Mouse (Mus musculus): ENCODE results near the gene Zfp451. TPM values are rescaled to one million over a fixed set of nuclear protein-coding genes. Genes with fewer than 3 reads are reported as not detected.
A peak's percentile ranks its signal among the peaks of the same experiment; 100 is the strongest.

Gene Zfp451
- polyA plus RNA-seq, 1 experiment from 2014 or later = 31.9 TPM

DNA sequence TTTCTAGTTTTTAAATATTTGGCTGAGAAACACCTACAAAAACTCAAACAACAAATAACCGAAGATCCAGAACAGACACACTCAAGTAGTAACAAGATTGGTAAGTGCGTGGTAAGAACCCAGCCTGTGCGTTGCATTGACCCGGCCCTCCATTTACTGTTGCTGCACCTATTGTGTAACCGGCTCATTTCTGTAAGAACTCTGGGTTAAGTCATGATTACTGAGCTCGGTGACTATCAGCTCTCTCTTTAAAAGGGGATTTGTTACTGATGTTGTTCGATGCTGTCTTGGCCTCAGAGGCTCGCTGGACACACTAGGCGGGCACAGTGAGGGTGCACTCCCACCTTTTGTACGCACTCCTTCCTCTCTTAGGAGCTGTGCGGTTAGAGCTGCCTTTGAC is 76.1 kb downstream of the Zfp451 start:
- Histone ChIP-seq H3K9me3 (no peaks in the 10 kb centered on the region), H3K4me1 (no peaks in the 10 kb centered on the region), H3K27me3 (no peaks in the 10 kb centered on the region), H3K4me3 (no peak overlapping the region), H3K36me3 (peaks cover 81% of the 10 kb centered on the region), H3K27ac (no peak overlapping the region), H3K9ac (no peak overlapping the region), H3K4me2 (replicated peaks) (no peak overlapping the region)
- WGBS = 94% methylated on average over 11 of the region's 11 CpGs
- ATAC-seq (ENCODE audit: low FRiP score, low read depth) = no peak

DNA sequence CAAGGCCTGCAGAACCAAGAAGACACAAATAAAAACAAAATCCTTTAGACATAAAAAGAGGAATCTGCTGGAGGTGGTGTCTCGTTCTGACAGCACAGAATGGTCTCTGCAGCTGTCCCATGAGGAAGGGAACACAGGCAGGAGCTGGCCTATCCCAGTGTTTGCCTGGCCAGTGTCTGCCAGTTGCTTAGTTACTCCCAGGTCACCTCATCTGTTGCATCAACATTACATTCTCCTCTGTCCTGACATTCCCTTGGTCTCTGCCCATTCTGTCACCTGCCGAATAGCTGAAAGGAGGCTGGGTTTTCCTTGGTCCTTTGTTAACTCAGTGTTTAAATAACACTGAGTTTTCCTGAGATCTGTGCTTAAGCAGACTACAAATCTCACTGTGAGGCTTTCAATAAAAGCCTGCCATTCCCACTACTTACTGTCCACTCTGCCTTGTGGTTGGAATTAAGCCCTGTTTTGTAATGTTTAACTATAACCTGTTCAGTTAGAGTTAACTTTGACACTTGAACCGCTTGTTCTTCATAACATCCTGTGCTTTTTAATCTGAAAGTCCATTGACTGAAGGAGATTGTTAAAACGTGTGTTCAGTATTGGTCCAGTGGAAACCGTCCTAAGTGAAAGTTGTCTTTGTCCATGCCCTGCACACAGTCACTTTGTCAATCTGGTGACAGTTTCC is 80.3 kb downstream of the Zfp451 start:
- H3K4me3 ChIP-seq = no peak overlapping the region
- H3K27me3 ChIP-seq = no peaks in the 10 kb centered on the region
- no peak overlapping the region for H3K9ac ChIP-seq
- no peaks in the 10 kb centered on the region for H3K9me3 ChIP-seq
- peaks cover 93% of the 10 kb centered on the region for H3K36me3 ChIP-seq
- no peak overlapping the region for H3K4me2 ChIP-seq (replicated peaks)
- 83% methylated on average over 5 of the region's 5 CpGs for WGBS
- H3K4me1 ChIP-seq = no peaks in the 10 kb centered on the region
- H3K27ac ChIP-seq = no peak overlapping the region
- ATAC-seq (ENCODE audit: low FRiP score, low read depth) = no peak

DNA sequence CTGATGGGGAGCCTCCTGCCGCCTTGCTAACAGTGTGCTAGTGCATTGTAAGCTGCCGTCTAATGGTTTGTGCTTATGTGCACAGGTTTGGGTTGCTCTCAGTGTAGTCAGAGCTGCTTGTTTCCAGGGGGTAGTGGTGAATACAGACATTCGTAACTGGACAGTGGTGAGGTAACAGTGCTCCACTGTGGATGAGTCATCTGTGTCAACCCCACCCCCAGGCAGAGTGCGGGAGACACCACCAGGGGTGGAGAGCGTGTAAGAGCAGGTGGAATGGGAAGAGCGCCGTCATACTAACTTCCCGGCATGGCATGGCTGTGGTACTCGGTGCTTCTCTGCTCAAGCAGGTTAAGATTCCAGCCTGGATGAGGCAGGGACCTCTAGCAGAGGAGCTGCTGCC is 81.4 kb downstream of the Zfp451 start:
- no peak overlapping the region for H3K4me3 ChIP-seq
- no peaks in the 10 kb centered on the region for H3K27me3 ChIP-seq
- H3K9me3 ChIP-seq = no peaks in the 10 kb centered on the region
- no peaks in the 10 kb centered on the region for H3K4me1 ChIP-seq
- no peak overlapping the region for H3K4me2 ChIP-seq (replicated peaks)
- H3K36me3 ChIP-seq = peaks cover 94% of the 10 kb centered on the region
- H3K27ac ChIP-seq = no peak overlapping the region
- no peak overlapping the region for H3K9ac ChIP-seq
- 91% methylated on average over 9 of the region's 9 CpGs for WGBS
- no peak for ATAC-seq (ENCODE audit: low FRiP score, low read depth)

DNA sequence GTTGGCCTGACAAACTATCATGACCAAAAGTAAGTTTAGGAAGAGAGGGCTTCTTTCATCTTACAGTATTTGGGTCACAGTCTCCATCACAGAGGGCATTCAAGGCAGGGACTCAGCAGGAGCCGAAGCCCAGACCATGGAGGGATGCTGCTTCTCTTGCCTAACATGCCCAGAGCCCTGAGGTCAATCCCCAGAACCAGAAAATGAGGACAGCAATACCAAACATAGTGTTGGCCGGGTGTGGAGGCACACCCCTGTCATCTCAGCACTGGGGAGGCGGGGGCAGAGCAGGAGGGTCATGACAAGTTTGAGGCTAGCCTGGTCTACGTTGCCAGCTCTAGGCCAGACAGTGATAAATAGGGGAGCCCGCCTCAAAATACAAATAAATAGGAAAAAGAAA is 89.3 kb downstream of the Zfp451 start:
- no peaks in the 10 kb centered on the region for H3K27me3 ChIP-seq
- no peaks in the 10 kb centered on the region for H3K9me3 ChIP-seq
- no peak overlapping the region for H3K4me2 ChIP-seq (replicated peaks)
- no peak overlapping the region for H3K27ac ChIP-seq
- no peak overlapping the region for H3K4me3 ChIP-seq
- peaks cover 10% of the 10 kb centered on the region for H3K4me1 ChIP-seq
- no peak for ATAC-seq (ENCODE audit: low FRiP score, low read depth)
- H3K9ac ChIP-seq = no peak overlapping the region
- peaks cover 81% of the 10 kb centered on the region for H3K36me3 ChIP-seq
- 91% methylated on average over 5 of the region's 5 CpGs for WGBS

DNA sequence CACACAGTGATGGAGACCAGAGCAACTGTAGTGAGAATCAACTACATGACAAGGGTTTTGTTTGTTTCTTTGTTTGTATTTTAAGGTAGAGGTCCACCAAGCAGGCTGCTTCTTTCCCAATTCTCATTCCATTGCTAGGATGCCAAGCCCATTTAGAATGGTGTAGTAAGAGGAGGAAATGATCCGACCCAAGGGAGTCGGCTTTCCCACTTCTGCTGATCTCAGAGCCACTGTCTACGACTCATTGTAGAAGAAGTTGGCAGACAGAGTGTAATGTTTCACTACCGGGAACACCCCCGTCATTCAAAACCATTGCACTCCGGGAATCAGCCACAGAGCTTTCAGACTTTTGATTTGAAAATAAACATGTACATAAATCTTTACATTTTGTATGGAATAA is 89.9 kb downstream of the Zfp451 start:
- H3K36me3 ChIP-seq = peaks cover 75% of the 10 kb centered on the region
- WGBS = 86% methylated on average over 6 of the region's 6 CpGs

DNA sequence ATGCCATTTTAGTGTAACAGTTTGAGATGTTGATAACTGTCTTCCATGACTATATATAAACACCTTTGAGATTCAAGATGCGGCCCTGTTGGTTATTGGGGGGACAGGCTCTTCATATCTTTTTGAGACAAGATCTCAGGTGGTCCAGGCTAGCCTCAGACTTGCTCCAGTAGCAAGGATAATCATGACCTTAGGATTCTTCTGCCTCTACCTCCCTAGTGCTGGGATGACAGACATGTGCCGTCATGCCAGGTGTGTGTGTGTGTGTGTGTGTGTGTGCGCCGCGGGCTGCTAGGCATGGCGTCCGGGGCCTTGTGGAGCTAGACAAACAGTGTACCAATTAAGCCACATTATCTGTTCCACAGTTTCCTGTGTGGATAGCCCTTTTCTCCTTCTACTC is 93.4 kb downstream of the Zfp451 start:
- Histone ChIP-seq H3K9ac (peak overlapping the region; percentile 53; the same call in 1 of the 2 replicates), H3K4me1 (peaks cover 10% of the 10 kb centered on the region), H3K27me3 (no peaks in the 10 kb centered on the region), H3K4me3 (peak overlapping the region; percentile 84), H3K4me2 (replicated peaks) (peak overlapping the region; percentile 68), H3K27ac (no peak overlapping the region), H3K36me3 (peaks cover 44% of the 10 kb centered on the region), H3K9me3 (no peaks in the 10 kb centered on the region)
- WGBS = 81% methylated on average over 7 of the region's 7 CpGs
- no peak for ATAC-seq (ENCODE audit: low FRiP score, low read depth)

More for the DNA sequence above, 89.9 kb downstream of the Zfp451 start:
- H3K4me1 ChIP-seq = peaks cover 10% of the 10 kb centered on the region
- no peak for ATAC-seq (ENCODE audit: low FRiP score, low read depth)
- no peaks in the 10 kb centered on the region for H3K9me3 ChIP-seq
- no peaks in the 10 kb centered on the region for H3K27me3 ChIP-seq
- no peak overlapping the region for H3K9ac ChIP-seq
- H3K27ac ChIP-seq = no peak overlapping the region
- no peak overlapping the region for H3K4me2 ChIP-seq (replicated peaks)
- no peak overlapping the region for H3K4me3 ChIP-seq

DNA sequence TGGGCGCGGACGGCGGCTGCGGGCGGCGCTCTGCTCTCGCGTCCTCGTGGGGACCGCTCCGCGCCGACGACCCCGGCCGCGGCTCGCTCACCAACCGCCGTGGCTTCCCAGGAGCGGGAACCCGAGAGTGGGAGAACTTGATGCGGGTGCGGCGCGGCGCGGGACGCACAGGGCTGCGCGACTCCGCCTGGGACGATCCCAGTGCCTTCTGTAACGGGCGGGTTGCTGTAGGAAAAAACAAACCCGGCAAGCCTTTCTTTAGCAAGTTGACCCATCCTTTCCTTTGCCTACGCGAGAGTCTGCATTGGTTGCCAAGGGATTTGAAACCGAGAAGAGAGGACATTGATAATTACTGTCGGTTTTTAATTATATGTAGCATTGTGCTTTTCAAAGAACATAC is 94.2 kb downstream of the Zfp451 start:
- peak overlapping the region; percentile 68 for H3K4me2 ChIP-seq (replicated peaks)
- peak overlapping the region; percentile 93 for H3K27ac ChIP-seq
- peak; percentile 59; the same call in 1 of the 2 replicates for ATAC-seq (ENCODE audit: low FRiP score, low read depth)
- peaks cover 36% of the 10 kb centered on the region for H3K36me3 ChIP-seq
- peak overlapping the region; percentile 96 for H3K9ac ChIP-seq
- no peaks in the 10 kb centered on the region for H3K27me3 ChIP-seq
- peak overlapping the region; percentile 84 for H3K4me3 ChIP-seq
- WGBS = under 1% methylated on average over 41 of the region's 41 CpGs
- H3K4me1 ChIP-seq = peaks cover 10% of the 10 kb centered on the region
- no peaks in the 10 kb centered on the region for H3K9me3 ChIP-seq

DNA sequence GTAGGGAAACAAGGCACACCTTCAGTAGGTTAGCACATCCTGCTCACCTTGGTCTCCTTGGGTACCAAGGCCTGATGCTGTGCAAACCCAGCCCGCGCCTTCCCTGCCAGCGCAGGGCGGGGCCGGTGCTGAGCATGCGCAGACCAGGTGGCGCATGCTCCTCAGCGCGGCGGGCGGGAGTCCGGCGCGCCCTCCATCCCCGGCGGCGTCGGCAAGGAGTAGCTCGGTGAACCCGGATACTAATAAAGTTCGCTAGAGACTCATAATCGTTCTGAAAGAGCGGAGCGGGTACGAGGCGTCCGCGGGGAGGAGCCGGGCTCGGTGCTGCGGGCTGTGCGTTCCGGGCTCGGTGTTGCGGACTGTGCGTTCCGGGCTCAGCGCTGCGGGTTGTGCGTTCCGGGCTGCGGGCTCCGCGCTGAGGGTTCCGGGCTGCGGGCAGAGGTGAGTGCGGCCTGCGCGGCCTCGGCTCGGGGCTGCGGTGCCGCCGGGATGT is 94.6 kb downstream of the Zfp451 start, which contains the start of gene Rab23:
Gene Rab23 (plus strand): TSS at position 155 of the 493 bp plus-strand sequence.
- peak within 1 kb of the TSS; percentile 68 for H3K4me2 ChIP-seq (replicated peaks)
- under 1% methylated on average over 54 of the region's 54 CpGs for WGBS
- ATAC-seq (ENCODE audit: low FRiP score, low read depth) = peak; percentile 95
- H3K9me3 ChIP-seq = no peaks in the 10 kb centered on the region
- H3K4me1 ChIP-seq = peaks cover 13% of the 10 kb centered on the region
- peaks cover 31% of the 10 kb centered on the region for H3K36me3 ChIP-seq
- H3K27ac ChIP-seq = peak within 1 kb of the TSS; percentile 93
- H3K27me3 ChIP-seq = no peaks in the 10 kb centered on the region
- peak within 1 kb of the TSS; percentile 96 for H3K9ac ChIP-seq
- H3K4me3 ChIP-seq = peak within 1 kb of the TSS; percentile 84

DNA sequence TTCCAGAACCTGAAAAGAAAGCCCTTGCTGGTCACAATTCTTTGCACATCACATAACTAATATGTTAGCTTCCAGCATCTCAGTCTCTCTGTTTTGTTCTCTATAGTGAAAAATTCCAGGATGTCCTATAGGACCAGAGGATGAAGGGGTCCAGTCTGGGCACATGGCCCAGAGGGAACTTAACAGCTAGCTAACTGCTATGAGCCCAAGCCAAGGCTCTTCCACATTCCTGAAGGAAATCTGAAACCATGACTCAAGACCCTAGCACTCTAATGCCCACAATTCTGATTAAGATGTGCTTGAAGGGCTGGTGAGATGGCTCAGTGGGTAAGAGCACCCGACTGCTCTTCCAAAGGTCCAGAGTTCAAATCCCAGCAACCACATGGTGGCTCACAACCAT is 96.8 kb downstream of the Zfp451 start:
- ATAC-seq (ENCODE audit: low FRiP score, low read depth) = no peak
- WGBS = 96% methylated on average over 1 of the region's 1 CpGs

DNA sequence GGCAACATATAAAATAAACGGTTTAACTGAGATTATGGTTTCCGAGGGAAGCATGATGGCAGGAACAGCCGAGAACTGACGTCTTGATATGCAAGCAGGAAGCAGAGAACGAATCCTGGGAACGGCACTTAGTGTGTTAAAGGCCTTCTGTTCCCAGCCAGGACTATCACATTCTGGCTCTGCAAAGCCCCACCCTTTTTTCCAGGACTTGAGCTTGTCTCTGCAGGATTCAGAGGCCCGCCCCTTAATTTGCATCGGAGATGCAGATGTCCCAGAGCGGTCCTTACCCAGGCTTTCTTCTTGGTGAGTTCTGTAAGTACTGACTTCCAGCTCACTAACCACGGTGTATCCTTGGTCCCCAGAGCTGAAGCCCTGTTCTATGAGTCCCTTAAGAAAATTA is 99.6 kb downstream of the Zfp451 start:
- no peaks in the 10 kb centered on the region for H3K9me3 ChIP-seq
- ATAC-seq (ENCODE audit: low FRiP score, low read depth) = 0 out of 2 replicates have a peak, but pooled peaks have one; percentile 51
- H3K4me2 ChIP-seq (replicated peaks) = peak overlapping the region; percentile 32
- no peaks in the 10 kb centered on the region for H3K27me3 ChIP-seq
- WGBS = 2% methylated on average over 10 of the region's 10 CpGs
- H3K9ac ChIP-seq = no peak overlapping the region
- H3K4me1 ChIP-seq = 0 out of 2 replicates have a peak, but pooled peaks cover 4% of the 10 kb centered on the region
- H3K36me3 ChIP-seq = no peaks in the 10 kb centered on the region
- no peak overlapping the region for H3K4me3 ChIP-seq
- no peak overlapping the region for H3K27ac ChIP-seq

More for the DNA sequence above, 96.8 kb downstream of the Zfp451 start:
- Histone ChIP-seq H3K4me1 (peaks cover 15% of the 10 kb centered on the region), H3K9ac (no peak overlapping the region), H3K27ac (no peak overlapping the region), H3K27me3 (no peaks in the 10 kb centered on the region), H3K4me2 (replicated peaks) (no peak overlapping the region), H3K36me3 (peaks cover 12% of the 10 kb centered on the region), H3K9me3 (no peaks in the 10 kb centered on the region), H3K4me3 (no peak overlapping the region)

DNA sequence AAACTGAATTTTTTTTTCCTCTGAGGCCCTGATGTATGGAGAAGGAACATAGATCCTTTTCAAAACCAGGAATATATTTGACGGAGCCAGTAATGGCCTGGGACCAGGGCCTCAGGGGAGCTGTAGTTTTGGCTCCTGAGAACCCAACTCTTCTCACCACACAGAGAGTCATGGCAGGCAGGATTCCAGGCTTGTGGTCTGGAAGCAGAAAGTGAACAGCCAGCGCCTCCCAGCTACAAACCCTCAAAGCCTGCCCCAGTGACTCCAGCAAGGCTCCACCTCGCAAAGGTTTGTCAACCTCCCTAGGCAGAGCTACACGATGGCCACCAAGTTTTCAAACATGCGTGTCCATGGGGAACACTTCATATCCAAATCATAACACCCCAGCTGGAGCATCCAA is 102.4 kb downstream of the Zfp451 start:
- H3K4me2 ChIP-seq (replicated peaks) = no peak overlapping the region
- 81% methylated on average over 5 of the region's 5 CpGs for WGBS
- no peaks in the 10 kb centered on the region for H3K27me3 ChIP-seq
- H3K27ac ChIP-seq = no peak overlapping the region
- no peak overlapping the region for H3K4me3 ChIP-seq
- H3K4me1 ChIP-seq = 0 out of 2 replicates have a peak, but pooled peaks cover 4% of the 10 kb centered on the region
- no peak overlapping the region for H3K9ac ChIP-seq
- no peak for ATAC-seq (ENCODE audit: low FRiP score, low read depth)
- no peaks in the 10 kb centered on the region for H3K9me3 ChIP-seq
- H3K36me3 ChIP-seq = no peaks in the 10 kb centered on the region
